Mouse (Mus musculus): ENCODE results near the gene Mindy4.

DNA sequence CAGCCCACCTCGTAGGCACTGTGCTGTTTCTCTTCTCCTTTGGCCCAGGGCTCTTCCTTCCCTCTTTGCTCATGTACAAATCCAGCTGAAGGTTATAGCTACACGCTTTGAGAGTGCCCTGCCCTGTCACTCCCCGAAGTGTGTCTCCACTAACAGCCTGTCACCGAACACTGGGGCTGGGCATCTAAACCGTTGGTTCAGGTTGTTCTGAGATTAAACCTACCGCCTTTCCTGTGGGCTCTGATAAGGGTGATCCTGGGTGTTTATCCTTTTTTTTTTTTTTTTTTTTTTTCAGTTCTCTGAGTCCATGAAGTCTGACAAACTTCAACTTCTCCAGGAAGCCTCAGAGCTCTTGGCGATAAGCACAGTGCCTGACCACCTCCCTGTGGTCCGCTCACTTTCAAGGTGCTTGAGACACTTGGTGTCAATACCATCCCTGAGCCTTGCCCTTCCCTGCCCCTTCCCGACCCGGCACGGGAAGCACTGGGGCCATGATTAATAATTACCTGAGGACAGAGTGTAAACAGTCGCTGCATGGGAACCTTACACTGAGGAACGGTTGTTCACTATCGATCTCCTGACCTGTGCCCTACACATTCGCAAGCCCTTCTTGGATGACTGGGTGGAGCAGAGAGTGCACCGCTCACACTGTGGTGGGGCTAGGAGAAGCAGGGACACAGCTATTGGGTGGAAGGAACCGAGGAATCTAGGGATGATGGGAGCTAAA is 120.9 kb downstream of the Mindy4 start:
- no peak for TF ChIP-seq CTCF (IDR thresholded peaks at IDR 0.05; ENCODE audit: extremely low read depth, insufficient read depth, insufficient read length, insufficient replicate concordance)
- TF ChIP-seq POLR2A (IDR thresholded peaks at IDR 0.05; ENCODE audit: low read depth, low read length): no peak
